Mouse (Mus musculus) left cerebral cortex, adult 8-10 months (tissue): Measurements from ENCODE around the gene Lhfpl3. TPM values are rescaled to one million over a fixed set of nuclear protein-coding genes. Genes with fewer than 3 reads are reported as not detected.

Source experiments
- DNase-seq, 2 experiments: peaks; one replicate each; pipeline ENCODE4 v3.0.0; 2022; ENCODE audit warnings: low spot score in 2 of 2
- microRNA-seq, 2 experiments: library from miRNA; unstranded; fragments of <30 nt; microRNA quantifications; one replicate each; pipeline ENCODE4 v1.2.0; 2022
- total RNA-seq, 4 experiments: library from RNA; stranded (reverse); gene quantifications; 2 replicates each; pipeline ENCODE4 v1.2.4; 2022

Gene Lhfpl3
- total RNA-seq, 4 experiments from 2014 or later = 21.3 to 23.9 (median 22.6) TPM

DNA sequence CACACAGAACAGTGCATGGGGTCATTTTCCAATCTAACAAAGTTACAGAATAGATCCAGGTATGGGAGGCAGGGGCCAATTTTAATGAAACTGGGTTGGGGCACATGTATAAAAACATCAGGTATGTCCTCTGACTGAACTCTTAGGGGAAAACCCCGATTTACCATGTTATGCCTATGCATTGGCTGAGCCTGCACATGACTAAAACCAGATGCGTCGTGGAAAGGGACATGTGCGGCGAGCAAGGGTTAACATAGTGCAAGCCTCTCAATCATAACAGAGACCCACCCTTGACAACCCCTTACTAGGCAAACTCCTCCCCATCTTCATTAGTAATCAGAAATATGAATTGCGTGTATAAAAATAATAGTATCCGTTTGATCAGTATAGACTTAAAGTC lies 533.5 kb downstream of the Lhfpl3 start:
- DNase-seq = no peak

DNA sequence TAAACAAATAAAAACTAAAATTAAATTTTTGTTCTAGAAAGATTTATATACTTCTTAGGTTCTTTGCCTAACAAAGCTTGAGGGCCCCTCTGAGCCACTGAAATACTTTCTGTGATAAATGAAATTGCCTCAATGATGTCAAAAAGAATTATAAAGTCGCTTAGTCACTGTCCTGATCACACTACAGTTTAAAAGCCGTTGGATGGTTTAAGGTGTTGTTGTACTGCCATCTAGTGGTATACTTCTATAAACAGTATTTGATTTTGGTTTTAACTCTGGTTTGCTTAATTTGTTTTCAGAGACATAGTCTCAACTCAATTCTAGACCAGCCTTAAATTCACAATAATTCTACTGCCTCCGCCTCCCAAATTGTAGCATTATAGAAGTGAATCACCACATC lies 539.0 kb downstream of the Lhfpl3 start:
- no peak for DNase-seq

DNA sequence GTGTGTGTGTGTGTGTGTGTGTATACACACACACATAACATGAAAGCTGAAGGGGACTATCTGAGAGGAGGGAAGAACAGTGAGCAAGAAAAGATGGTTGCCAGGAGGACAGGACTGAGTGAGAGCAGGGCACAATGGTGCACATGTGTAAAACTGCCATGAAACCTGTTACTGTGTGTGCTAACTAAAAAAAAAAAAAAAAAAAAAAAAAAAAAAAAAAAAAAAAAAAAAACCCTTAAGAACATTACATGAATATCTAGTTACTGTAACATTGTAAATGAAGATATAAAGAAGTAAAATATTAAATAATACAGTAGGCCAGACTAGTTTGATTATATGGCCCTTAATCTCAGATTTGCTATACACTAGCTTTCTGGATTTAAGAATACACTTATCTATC lies 543.3 kb downstream of the Lhfpl3 start:
- DNase-seq = no peak

Small RNA genes lying within 50 kb of the gene (microRNA-seq; reads per million reads assigned to microRNA genes)
- gene Gm28022 (0 reads per million in 2 experiments), gene Gm44363 (0 reads per million in 2 experiments)

Other genes starting within 250 kb of the Lhfpl3 start
- gene Orc5, start 195.6 kb upstream of the Lhfpl3 start, total RNA-seq = 10 to 100 TPM; 21.4 to 23.6 (median 21.7) TPM